Mouse (Mus musculus): ENCODE results near the gene Dnajb13. TPM values are rescaled to one million over a fixed set of nuclear protein-coding genes. Genes with fewer than 3 reads are reported as not detected.
"Not testable (repeated sequence)": the region's sequence is repeated elsewhere in the genome, so short reads cannot be mapped to it uniquely, and the experiment has no call there.

Dnajb13 gene
- polyA plus RNA-seq, 1 experiment from 2014 or later, result 0.81 TPM

DNA sequence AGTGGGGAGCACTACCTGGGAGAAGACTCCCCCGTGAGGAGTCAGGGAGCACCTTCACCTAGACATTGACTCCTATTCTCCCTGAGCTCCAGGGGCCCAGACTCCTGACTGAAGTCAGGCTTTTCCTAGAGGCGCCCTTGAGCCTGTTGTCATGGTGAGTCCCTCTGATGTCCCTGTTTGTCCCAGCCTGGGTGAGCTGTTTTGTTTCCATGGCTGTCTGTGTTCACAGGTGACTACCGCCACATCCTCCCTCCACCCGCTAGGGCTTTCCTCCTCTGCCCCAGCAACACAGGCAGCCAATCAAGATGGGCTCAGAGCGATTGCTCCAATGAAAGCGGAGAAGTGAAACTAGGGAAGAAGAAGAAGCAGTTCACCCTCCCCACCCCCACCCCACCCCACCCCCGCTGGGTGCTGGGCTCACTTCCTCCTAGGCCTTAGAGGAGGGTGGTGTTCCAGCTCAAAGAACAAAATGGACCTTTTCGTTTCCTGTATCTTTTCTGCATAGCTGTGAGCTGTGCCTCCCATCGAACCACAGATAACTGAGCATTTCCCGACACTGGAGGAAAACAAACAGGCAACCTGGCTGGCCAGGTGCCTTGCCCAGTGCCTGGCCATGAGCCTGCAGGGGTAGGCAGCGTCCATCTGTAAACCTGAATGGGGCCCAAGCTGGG, 19.0 kb downstream of the Dnajb13 start:
- peaks cover 50% of the 10 kb centered on the region for H3K4me1 ChIP-seq
- H3K9me3 ChIP-seq (replicated peaks), result no peaks in the 10 kb centered on the region
- peaks cover 29% of the 10 kb centered on the region for H3K27me3 ChIP-seq (ENCODE audit: low read depth, poor library complexity, severe bottlenecking)
- 35% methylated on average over 11 of the region's 11 CpGs for WGBS
- H3K36me3 ChIP-seq, result peaks cover 35% of the 10 kb centered on the region
- H3K4me3 ChIP-seq, result peak overlapping the region; percentile 62
- DNase-seq (ENCODE audit: low spot score), result peak; percentile 54
- H3K27ac ChIP-seq (replicated peaks), result peak overlapping the region; percentile 70

DNA sequence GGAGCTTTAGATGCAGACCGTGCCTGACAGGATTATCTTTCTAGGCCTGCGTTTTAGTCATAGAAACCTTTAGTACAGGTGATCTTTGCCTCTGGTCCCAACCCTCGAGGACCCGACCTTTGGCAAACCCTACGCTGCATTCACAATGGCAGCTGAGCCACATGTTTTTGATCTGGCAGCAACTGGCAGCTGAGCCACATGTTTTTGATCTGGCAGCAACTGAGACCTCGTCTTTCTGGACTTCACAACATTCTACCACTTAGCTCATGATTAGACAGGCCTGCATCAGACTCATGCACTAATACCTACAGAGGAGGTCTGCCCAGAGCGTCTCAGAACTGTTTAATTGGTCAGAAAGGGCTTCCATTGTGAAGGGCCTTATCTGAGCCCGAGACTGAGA, 19.7 kb downstream of the Dnajb13 start:
- peak; percentile 21 for DNase-seq (ENCODE audit: low spot score)
- WGBS, result 45% methylated on average over 8 of the region's 8 CpGs
- Histone ChIP-seq H3K4me3 (peak overlapping the region; percentile 62), H3K9me3 (replicated peaks) (no peaks in the 10 kb centered on the region), H3K4me1 (peaks cover 49% of the 10 kb centered on the region), H3K27me3 (ENCODE audit: low read depth, poor library complexity, severe bottlenecking) (peaks cover 29% of the 10 kb centered on the region), H3K36me3 (peaks cover 35% of the 10 kb centered on the region), H3K27ac (replicated peaks) (peak overlapping the region; percentile 70)

DNA sequence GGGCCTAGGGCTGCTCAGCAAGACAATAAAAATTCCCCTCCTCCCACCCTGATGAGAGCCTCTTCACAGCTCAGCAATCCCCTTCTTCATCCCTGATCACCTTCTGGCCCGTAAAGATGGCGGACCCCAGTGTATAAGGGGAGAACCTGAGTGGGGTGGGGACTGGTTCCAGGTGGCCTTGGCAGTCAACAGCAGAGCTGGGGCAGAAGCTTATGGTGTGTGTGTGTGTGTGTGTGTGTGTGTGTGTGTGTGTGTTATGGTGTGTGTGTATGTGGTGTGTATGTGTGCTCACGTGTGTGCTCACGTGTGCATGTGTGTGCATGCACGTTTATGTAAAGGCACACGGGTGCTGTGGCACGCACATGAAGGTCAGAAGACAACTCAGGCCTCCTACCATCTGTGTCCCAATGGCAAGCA, 20.3 kb downstream of the Dnajb13 start:
- DNase-seq (ENCODE audit: low spot score), result no peak
- H3K27ac ChIP-seq (replicated peaks), result peak overlapping the region; percentile 85
- H3K9me3 ChIP-seq (replicated peaks), result no peaks in the 10 kb centered on the region
- WGBS, result 92% methylated on average over 7 of the region's 7 CpGs
- H3K4me1 ChIP-seq, result peaks cover 49% of the 10 kb centered on the region
- H3K27me3 ChIP-seq (ENCODE audit: low read depth, poor library complexity, severe bottlenecking), result peaks cover 29% of the 10 kb centered on the region
- peaks cover 29% of the 10 kb centered on the region for H3K36me3 ChIP-seq
- peak overlapping the region; percentile 62 for H3K4me3 ChIP-seq

DNA sequence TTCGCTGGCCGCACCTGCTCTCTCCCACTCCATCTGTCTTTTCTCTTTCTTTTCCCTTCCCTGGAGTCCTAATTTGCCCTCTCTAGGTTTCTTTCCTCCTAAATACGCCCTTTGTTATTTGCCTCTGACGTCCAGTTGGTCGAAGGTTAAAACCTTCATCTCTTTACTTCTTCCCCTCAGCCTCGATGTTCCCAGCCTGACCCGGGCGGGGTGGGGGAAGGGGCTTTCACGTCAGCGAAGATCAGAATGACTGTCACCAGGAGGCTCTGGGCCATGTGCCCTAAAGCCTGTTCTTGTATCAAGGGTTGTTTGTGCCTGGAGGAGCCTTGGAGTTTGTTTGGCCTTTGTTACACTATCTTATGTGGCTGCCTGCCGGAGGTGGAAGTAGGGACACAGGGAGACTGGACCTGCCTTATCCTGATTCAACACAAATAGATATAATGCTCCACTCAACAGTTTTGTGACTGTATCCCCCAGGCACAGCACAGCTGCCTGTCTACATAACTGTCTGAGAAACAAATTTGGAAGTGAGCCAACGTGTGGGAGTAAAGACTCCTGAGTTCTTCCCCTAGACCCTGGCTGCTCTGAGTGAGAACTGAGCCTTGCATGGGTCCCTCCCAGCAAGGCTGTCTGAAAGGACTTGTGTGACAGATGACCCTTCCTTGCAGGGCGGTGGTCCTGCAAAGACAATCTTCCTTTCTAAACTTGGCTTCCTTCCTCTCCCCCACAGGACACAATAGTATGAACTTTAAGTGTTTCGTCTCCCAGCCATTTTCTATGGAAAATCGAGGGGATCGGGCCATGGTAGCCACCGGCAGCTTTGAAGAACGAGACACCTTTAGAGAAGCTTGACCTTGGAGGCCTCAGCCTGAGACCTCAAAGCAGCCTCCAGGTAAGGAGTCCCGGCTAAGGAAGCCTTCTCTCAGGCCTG, 21.0 kb downstream of the Dnajb13 start:
- Histone ChIP-seq H3K36me3 (peaks cover 23% of the 10 kb centered on the region), H3K4me3 (peak overlapping the region; percentile 62), H3K27ac (replicated peaks) (peak overlapping the region; percentile 85), H3K9me3 (replicated peaks) (no peaks in the 10 kb centered on the region), H3K4me1 (peaks cover 50% of the 10 kb centered on the region), H3K27me3 (ENCODE audit: low read depth, poor library complexity, severe bottlenecking) (peaks cover 29% of the 10 kb centered on the region)
- DNase-seq (ENCODE audit: low spot score), result peak; percentile 28
- WGBS, result 43% methylated on average over 19 of the region's 19 CpGs

DNA sequence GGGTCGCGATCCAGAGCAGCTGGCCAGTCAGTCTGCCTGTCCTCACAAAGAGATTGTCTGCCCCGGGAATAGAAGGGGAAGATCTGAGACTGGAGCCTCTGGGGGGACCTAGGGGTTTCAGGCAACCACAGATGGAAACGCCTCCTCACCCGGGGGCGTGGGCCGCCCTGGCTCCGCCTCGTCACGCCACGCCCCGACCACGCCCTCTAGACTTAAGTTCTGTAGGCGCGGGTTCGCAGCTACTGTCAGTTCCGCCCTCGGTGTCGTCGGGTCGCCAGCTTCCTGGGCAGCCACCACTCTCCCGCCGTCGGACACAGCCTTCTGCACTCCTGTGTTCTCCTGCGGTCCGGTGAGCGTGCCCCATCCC, 21.7 kb downstream of the Dnajb13 start, which contains the start of gene Ucp2:
Gene Ucp2 (plus strand): TSS at position 221 of the 367 bp plus-strand sequence.
- DNase-seq (ENCODE audit: low spot score), result peak; percentile 79
- H3K4me1 ChIP-seq, result peaks cover 52% of the 10 kb centered on the region
- H3K27ac ChIP-seq (replicated peaks), result peak within 1 kb of the TSS; percentile 85
- WGBS, result under 1% methylated on average over 26 of the region's 27 CpGs
- peaks cover 17% of the 10 kb centered on the region for H3K36me3 ChIP-seq
- no peaks in the 10 kb centered on the region for H3K9me3 ChIP-seq (replicated peaks)
- peaks cover 29% of the 10 kb centered on the region for H3K27me3 ChIP-seq (ENCODE audit: low read depth, poor library complexity, severe bottlenecking)
- peak within 1 kb of the TSS; percentile 62 for H3K4me3 ChIP-seq

DNA sequence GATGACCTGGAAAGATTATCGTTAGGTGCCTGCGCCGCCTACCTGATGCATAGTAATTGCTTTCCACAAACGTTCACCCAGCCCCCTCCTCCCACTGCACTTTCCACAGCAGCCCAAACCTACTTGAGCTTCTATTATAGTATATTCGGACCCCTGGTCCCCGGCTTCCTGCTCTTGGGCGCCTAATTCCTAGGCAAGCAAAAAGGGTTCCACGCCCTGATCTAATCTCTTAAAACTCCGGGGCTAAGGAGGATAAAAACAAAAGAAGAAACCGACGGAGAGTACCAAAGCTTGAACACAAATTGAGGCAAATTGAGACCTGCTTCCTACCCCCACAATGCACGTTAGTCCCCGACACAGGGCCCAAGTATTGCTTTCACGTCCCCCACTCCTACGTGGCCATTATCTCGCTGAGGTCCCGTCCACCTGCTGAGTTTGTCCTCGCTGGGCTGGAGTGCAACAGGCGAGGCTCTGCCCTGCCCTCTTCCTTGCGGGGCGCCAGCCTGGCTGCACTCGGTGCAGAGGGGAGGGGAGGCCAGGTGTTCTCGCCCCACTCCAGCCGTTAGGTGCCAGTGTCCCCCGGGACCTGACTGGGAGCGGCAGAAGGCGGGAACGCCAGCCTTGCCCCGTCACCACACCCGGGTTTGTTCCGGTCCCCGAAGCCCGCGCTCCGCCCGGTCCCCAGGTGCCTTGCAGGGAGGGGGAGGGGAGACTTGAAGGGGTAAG, 22.2 kb downstream of the Dnajb13 start:
- no peak for DNase-seq (ENCODE audit: low spot score)
- Histone ChIP-seq H3K9me3 (replicated peaks) (no peaks in the 10 kb centered on the region), H3K4me3 (peak overlapping the region; percentile 62), H3K4me1 (peaks cover 52% of the 10 kb centered on the region), H3K36me3 (peaks cover 12% of the 10 kb centered on the region), H3K27ac (replicated peaks) (peak overlapping the region; percentile 85), H3K27me3 (ENCODE audit: low read depth, poor library complexity, severe bottlenecking) (peaks cover 29% of the 10 kb centered on the region)
- 2% methylated on average over 35 of the region's 36 CpGs for WGBS

DNA sequence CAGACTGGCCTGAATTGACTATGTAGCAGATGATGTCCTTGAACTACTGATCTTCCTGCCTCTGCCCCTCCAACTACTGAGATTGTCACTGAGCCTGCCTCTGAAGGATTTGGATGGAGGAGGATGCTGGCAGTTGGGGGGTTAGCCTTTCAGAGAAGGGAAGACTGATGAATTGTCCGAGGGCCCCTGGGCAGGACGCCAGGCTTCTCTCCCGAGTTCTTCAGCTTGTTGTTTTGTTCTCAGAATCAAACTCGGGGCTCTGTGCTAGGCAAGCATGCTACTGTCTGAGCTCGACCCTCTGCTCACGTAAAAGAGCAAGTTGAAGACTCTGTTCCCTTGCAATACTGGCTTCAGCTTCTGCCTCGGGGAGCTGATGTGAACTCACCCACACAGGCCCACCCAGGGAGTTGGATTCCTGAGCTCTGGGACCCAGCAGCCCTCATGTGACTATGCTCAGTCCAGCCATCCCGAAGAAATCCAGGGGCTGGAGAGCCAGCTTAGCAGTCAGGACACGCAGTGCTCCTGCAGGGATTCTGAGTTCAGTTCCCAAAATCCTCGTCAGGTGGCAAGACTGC, 26.2 kb downstream of the Dnajb13 start:
- H3K27me3 ChIP-seq (ENCODE audit: low read depth, poor library complexity, severe bottlenecking), result peaks cover 19% of the 10 kb centered on the region
- no peak overlapping the region for H3K27ac ChIP-seq (replicated peaks)
- WGBS, result 52% methylated on average over 10 of the region's 10 CpGs
- no peak overlapping the region for H3K4me3 ChIP-seq
- peaks cover 17% of the 10 kb centered on the region for H3K4me1 ChIP-seq
- no peak for DNase-seq (ENCODE audit: low spot score)
- H3K9me3 ChIP-seq (replicated peaks), result no peaks in the 10 kb centered on the region
- H3K36me3 ChIP-seq, result no peaks in the 10 kb centered on the region

DNA sequence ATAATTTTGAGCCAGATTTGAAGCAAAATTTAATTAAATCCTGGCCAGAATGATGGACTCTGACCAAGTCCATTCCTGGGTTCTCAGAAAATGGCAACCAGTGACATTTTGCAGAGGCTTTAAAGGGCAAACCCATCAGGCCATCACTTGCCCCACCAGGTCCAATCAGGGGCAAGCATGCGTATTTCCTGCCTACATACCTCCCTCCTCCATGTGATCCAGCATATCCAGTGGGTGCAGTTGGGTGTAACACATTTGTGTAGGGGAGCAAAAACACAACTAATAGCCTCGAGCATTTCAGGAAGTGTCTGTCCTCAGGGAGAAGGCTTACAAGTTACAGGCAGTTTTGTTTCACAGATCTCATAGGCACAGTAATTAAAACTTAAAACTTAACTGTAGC, 27.5 kb downstream of the Dnajb13 start:
- Histone ChIP-seq H3K27ac (replicated peaks) (no peak overlapping the region), H3K27me3 (ENCODE audit: low read depth, poor library complexity, severe bottlenecking) (peaks cover 8% of the 10 kb centered on the region), H3K4me3 (no peak overlapping the region), H3K9me3 (replicated peaks) (no peaks in the 10 kb centered on the region), H3K4me1 (peaks cover 4% of the 10 kb centered on the region; the same call in 1 of the 2 replicates), H3K36me3 (no peaks in the 10 kb centered on the region)
- no peak for DNase-seq (ENCODE audit: low spot score)
- WGBS, result 86% methylated on average over 2 of the region's 2 CpGs

DNA sequence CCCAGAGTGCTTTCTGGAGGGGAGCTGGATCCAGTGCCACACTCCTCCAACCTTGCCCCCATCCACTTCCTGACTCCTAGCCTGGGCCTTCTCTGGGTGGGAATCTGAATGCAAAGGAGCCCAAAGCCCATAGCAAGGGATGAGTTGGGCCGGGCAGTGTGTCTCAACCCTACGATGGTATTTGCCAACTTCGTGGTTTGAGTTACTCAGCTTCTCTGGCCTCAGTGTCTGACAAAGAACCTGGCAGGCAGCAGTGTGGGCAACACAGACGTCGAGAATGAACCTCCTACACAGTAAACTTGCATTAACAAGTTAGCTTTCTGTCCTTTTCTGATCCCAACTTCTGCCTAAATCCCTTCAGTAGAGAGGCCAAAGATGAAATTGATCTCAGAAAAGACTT, 30.3 kb downstream of the Dnajb13 start:
- no peak for DNase-seq (ENCODE audit: low spot score)
- H3K4me3 ChIP-seq, result no peak overlapping the region
- WGBS, result 91% methylated on average over 5 of the region's 5 CpGs
- H3K27me3 ChIP-seq (ENCODE audit: low read depth, poor library complexity, severe bottlenecking), result no peaks in the 10 kb centered on the region
- H3K4me1 ChIP-seq, result 0 out of 2 replicates have a peak, but pooled peaks cover 3% of the 10 kb centered on the region
- no peaks in the 10 kb centered on the region for H3K9me3 ChIP-seq (replicated peaks)
- H3K27ac ChIP-seq (replicated peaks), result 0 out of 2 replicates have a peak overlapping the region, but pooled peaks have one; percentile 9
- H3K36me3 ChIP-seq, result no peaks in the 10 kb centered on the region

DNA sequence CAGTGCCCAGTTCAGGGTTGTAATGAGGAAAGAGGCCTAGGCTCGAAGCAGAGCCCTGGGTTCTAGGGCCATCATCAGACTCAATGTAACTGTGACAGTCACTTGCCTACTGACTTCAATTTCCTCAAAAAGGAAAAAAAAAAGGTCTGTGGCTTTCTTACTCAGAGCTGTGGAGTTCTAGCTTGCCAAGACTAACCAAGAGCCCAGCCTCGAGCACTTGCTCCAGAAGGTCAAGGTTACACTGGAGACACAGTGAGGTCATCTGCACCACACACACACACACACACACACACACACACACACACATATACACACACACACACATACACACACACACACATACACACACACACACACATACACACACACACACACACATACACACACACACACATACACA, 32.7 kb downstream of the Dnajb13 start:
- H3K9me3 ChIP-seq (replicated peaks); H3K27ac ChIP-seq (replicated peaks); DNase-seq (ENCODE audit: low spot score); H3K4me1 ChIP-seq; H3K36me3 ChIP-seq; H3K27me3 ChIP-seq (ENCODE audit: low read depth, poor library complexity, severe bottlenecking); H3K4me3 ChIP-seq: not testable (repeated sequence)
- WGBS, result 96% methylated on average over 2 of the region's 2 CpGs

DNA sequence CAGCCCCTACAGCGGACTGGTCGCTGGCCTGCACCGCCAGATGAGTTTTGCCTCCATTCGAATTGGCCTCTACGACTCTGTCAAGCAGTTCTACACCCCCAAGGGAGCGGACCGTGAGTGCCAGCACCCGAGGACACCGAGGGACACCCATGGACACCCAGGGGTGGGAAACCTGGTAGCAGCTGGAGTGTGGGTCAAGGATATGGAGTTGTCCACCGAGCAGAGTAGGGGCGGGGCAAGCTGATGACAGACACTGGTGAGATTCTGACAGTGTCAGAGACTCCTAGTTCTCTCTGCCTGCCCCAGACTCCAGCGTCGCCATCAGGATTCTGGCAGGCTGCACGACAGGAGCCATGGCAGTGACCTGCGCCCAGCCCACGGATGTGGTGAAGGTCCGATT, 34.6 kb downstream of the Dnajb13 start:
- WGBS, result 84% methylated on average over 17 of the region's 17 CpGs
- Histone ChIP-seq H3K36me3 (no peaks in the 10 kb centered on the region), H3K4me3 (no peak overlapping the region), H3K27ac (replicated peaks) (no peak overlapping the region; the same call in 1 of the 2 replicates), H3K9me3 (replicated peaks) (no peaks in the 10 kb centered on the region), H3K4me1 (no peaks in the 10 kb centered on the region), H3K27me3 (ENCODE audit: low read depth, poor library complexity, severe bottlenecking) (no peaks in the 10 kb centered on the region)
- DNase-seq (ENCODE audit: low spot score), result no peak

DNA sequence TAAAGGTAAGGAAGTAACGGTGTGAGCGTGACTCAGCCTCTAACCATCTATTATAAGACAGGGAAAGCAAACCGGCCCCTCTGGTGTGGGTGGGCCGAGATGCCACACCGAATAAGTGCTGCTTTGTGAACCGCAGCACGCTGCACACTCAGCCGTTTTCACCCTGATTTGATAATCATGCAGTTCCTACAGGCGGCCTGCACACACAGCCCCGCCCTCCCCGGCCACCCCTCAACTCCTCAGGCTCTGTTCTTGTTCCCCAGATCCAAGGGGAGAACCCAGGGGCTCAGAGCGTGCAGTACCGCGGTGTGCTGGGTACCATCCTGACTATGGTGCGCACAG, 35.0 kb downstream of the Dnajb13 start:
- H3K9me3 ChIP-seq (replicated peaks), result no peaks in the 10 kb centered on the region
- no peaks in the 10 kb centered on the region for H3K36me3 ChIP-seq
- H3K4me3 ChIP-seq, result no peak overlapping the region
- no peaks in the 10 kb centered on the region for H3K27me3 ChIP-seq (ENCODE audit: low read depth, poor library complexity, severe bottlenecking)
- 75% methylated on average over 15 of the region's 15 CpGs for WGBS
- H3K4me1 ChIP-seq, result no peaks in the 10 kb centered on the region
- no peak overlapping the region; the same call in 1 of the 2 replicates for H3K27ac ChIP-seq (replicated peaks)
- DNase-seq (ENCODE audit: low spot score), result no peak

All from midbrain, embryonic 10.5 days (tissue).